Mouse (Mus musculus) layer of hippocampus, adult 9-10 months (tissue): Measurements from ENCODE around the gene Atp1b2.

Experiments
- DNase-seq: peaks from one replicate; pipeline ENCODE4 v3.0.0; 2022; ENCODE audit warnings: low spot score

The Atp1b2 gene

GRCm38 (mm10) chr11:69606832-69607231 lies 1.1 kb upstream of the Atp1b2 start:
- DNase-seq, result no peak

DNA sequence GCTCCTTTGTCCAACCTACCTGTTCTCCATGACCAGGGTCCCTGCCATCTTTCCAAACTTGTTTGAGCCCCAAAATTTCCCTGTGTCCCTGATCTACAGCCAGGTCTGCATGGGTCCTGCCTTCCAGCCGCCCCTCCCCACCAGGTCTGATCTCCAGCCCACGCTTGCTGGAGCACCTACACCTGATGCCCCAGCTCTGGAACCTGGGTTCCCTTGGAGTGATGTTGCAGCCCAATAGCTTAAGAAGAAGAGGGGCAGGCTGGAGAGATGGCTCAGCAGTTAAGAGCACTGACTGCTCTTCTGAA lies 701 bp upstream of the Atp1b2 start:
- DNase-seq, result no peak

DNA sequence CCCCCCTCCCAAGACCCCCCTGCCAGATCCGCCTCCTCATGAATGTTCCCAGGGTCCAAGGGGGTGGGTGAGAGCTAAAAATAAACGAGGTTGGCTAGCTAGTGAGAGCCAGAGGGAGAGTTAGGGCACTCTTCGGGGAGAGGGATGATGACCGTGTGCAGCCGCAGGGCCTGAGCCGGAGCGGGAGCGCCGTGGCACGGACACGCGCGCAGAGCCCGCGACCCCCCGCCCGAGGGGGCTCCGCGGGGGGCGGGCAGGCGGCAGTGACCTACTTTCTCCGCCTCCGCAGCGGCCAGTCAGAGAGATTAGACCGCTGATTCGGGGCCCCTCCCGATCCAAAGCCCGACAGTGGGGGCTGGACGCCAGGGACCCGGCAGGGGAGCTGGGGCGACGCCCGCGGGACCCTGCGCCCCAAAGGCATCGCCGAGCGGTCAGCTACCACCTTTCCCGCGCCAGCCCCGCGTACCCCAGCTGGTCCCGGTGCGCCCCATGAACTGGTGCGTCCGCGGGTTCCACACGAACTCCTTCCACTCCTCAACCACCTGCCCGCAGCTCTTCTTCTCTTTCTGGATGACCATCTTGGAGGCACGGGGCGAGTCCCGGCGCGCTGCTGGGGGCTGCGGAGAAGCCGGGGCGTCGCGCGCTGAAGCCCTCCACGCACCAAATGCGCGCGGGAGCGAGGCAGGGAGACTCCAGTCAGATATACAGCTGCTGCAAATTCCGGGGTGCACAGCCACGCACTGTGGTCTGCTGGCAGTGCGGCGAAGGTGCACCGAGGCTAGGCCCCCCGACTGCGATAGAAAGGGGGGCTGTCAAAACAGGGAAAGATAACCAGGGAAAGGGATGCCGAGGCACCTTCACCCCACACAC lies 712 bp downstream of the Atp1b2 start:
- no peak for DNase-seq

DNA sequence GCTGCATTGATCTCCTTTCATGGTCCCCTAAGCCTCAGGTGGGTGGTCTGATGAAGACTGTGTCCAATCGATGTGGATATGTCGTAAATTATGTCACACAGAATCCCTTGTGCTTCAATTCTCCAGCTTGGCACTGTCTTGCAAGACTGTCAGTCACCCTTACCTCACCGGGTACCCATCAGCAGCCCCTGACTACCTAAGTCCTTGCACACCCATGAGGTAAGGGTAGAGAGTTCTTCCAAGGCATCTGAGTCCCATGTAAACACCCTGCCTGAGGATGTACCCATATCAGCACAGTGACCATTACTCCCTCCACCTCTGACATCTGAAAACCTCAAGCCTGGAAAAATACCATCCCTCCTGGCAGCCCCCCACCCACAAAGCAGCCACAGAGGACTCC lies 1.4 kb downstream of the Atp1b2 start:
- DNase-seq, result no peak

- DNase-seq, result no peak
These were observed 2.2 kb downstream of the Atp1b2 start for GRCm38 (mm10) chr11:69603516-69603915.

DNA sequence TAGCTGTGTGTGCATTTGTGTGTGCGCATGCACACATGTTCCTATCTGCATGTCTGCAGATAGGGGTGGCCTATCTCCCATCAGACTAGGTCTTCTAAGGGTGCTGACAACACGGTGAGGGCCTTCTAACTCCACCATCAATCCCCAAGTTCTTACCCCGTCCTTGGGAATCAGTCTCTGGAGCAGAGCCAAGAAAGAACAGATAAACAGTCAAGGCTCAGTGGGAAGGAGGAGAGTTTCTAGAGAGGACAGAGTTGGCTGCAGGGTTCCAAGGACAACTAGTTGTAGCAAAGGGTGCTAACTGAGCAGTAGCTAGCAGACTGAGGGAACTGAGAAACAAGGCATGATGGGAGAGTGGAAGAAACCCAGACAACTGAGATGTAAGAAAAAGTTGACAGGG lies 4.0 kb downstream of the Atp1b2 start:
- DNase-seq, result no peak

DNA sequence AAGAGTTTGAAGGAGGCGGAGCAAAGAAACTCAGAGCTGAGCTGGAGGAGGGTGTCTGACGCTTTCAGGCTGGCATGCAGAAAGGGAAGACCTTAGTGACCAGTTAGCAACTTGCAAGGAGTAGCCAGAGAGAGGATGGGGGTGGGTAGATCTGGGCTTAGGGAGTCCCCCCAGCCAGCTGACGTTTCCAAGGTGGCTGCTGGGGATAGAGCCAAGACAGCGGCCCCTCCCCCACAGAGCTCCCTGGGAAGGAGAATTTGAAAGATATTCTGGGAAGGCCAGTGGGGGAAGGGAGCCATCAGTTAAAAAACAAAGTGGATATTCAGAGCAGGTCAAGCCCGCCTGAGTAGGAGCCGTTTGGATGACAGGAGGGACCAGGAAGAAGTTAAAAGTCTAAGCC lies 5.6 kb downstream of the Atp1b2 start:
- no peak for DNase-seq

- no peak for DNase-seq
These were observed 6.3 kb downstream of the Atp1b2 start for GRCm38 (mm10) chr11:69599436-69599835.

DNA sequence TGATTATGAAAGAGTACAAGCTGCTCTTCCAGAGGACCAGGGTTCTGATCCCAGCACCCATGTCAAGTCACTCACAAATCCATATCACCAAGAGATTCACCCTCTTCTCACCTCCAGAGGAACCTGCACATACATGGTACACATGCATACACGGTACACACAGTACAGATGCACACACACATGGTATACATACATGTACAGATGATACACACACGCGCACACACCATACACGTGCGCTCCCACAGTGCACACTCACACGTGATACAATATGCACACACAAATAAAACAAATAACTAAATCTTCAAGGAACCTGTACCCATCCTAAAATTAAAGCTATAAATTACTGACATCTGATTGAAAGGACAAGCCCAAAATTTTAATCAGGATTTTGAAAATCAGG lies 10.9 kb downstream of the Atp1b2 start:
- no peak for DNase-seq

DNA sequence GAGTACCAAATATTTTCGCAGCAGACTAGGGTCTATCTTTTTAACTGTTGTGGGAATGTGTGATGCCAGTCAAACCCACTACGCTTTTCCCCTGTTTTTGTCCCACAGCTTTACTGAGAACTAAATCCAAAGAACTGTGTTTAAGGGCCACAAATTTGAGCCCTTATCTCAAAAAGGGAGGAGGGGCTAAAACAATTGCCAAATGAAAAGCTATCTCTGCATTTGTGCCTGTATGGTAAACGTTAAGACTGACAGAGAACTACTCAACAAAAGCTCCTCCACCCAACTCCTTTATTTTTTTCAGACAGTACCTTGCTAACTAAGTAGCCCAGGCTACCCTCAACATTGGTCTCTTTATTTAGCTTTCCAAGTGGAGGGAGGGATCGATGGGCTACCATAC lies 12.9 kb downstream of the Atp1b2 start:
- DNase-seq, result no peak

GRCm38 (mm10) chr11:69591899-69592637 lies 13.7 kb downstream of the Atp1b2 start:
- DNase-seq, result no peak

DNA sequence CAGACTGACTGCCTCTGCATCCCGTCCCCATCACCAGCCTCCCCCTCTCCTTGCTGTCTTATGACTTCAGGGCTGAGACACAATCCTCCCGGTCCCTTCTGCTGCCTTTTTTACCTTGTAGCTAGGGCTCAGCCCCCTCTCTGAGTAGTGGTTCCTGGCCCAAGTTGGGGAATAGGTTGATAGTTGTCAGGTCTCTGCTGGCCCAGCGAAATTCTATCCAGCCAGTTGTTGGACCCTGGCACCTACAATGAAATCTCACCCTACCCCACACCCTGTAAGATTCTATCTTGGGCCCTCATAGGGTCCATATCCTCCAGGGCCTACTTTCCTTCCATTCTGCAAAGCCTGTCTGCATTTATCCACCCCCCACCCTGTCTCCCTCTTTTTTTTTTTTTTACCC lies 14.3 kb downstream of the Atp1b2 start:
- no peak for DNase-seq

- DNase-seq, result no peak
These were observed 15.1 kb downstream of the Atp1b2 start for GRCm38 (mm10) chr11:69590622-69591021.

- DNase-seq, result no peak
These were observed 16.4 kb downstream of the Atp1b2 start for GRCm38 (mm10) chr11:69589207-69589834.

DNA sequence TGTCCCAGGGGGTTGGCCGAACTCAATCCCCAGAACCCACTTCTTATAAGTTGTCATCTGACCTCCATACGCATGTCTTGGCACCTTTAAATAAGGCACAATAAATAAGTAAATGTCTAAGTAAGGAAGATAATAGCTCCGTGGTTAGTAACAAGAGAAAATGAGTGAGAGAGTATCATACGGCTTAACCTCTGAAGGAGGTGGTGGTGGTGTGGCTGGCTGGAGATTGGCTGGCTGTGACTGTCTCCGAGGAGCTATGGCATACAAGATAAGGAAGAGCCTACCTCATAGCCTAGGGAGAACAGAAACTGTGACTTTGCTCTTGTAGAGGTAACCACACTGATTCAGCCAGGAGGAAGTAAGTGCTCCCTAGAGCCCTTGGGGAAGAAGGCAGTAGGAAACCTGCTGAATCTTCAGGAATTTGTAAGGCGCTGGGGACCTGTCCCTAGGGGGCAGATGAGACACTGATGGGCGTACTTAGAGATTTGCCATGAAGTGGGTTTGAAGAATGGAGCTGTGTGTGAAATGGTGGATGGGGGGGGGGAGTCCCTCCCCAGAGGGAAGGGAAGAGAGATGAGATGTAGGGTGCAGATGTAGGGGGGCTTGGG lies 19.9 kb downstream of the Atp1b2 start:
- no peak for DNase-seq

GRCm38 (mm10) chr11:69584937-69585336 lies 20.8 kb downstream of the Atp1b2 start:
- no peak for DNase-seq

- no peak for DNase-seq
These were observed 21.7 kb downstream of the Atp1b2 start for GRCm38 (mm10) chr11:69584008-69584407.

- no peak for DNase-seq
These were observed 23.4 kb downstream of the Atp1b2 start for GRCm38 (mm10) chr11:69582230-69582805.

GRCm38 (mm10) chr11:69581814-69582213 lies 23.9 kb downstream of the Atp1b2 start:
- DNase-seq, result no peak

DNA sequence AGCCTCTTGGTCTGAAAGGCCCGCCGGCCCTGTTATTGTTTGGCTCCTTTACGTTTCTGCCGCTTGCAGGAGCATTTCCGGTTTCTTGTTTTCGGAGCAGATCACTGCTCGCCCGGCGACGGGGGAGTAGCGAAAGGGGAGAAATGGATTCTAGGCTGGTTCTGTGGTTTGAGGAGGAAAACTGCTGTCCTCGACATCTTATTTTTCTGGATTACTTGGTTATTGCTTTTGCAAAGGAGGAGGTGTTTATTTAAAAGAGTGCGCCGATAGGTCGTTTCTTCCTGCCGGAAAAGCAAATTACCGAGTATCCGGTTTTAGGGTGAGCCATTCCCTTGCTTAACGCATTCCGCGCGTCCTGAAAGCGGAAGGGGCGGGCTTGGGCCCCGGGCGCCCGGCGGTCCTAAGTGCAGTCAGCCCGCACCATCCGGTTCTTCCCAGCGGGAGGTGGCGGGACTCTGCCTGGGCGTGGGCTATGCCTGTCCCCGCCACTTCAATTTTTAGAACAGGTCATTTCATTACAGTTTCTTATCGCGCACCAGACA lies 24.5 kb downstream of the Atp1b2 start:
- DNase-seq, result no peak

- no peak for DNase-seq
These were observed 25.1 kb downstream of the Atp1b2 start for GRCm38 (mm10) chr11:69580572-69581146.

DNA sequence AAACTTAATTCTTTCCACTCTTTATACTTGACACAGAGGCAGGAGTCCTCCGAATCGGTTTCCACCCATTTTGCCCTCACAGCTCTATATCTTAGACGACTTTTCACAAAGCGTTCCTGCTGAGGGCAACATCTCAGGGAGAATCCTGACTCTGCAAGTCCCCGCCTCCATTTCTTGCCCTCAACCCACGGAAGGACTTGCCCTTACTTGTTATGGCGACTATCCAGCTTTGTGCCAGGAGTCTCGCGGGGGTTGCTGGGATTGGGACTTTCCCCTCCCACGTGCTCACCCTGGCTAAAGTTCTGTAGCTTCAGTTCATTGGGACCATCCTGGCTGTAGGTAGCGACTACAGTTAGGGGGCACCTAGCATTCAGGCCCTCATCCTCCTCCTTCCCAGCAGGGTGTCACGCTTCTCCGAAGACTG lies 25.6 kb downstream of the Atp1b2 start, which contains the start of the genes Wrap53 and Trp53:
Gene Wrap53 (minus strand): TSS at position 165 of the 424 bp plus-strand sequence.
Gene Trp53 (plus strand): TSS at position 269 of the 424 bp plus-strand sequence.
- DNase-seq, result peak; percentile 86
